Mouse (Mus musculus): Measurements from ENCODE around the gene Slc1a1.

- TF ChIP-seq POLR2A (IDR thresholded peaks at IDR 0.05; ENCODE audit: insufficient read depth, low read length), result no peak
- TF ChIP-seq EP300 (IDR thresholded peaks at IDR 0.05; ENCODE audit: insufficient read depth, low read depth, low read length), result no peak
Measured at GRCm38 (mm10) chr19:28844946-28845710, 10.3 kb downstream of the Slc1a1 start.
